Comparison of ENCODE assay signal across 23 mouse cellular contexts in genomic region chrY:1293708-1294107, GRCm38 (mm10). TPM values are rescaled to one million over a fixed set of nuclear protein-coding genes. Genes with fewer than 3 reads are reported as not detected.
"Had no signal": no experiment of that assay in that cellular context is flagged by ENCODE, and none has a peak within 500 bp of the region (broad histone marks: within the 10 kb centered on the region; RNA-seq: fewer than 3 reads in every experiment).

No protein-coding gene starts in this region.

- H3K4me3 ChIP-seq: liver, embryonic 13.5 days; liver, embryonic 15.5 days; lung, embryonic 15.5 days; megakaryocyte, embryonic 14.5 days; midbrain, embryonic 13.5 days; midbrain, embryonic 15.5 days; neural tube, embryonic 12.5 days had no signal

- DNase-seq: liver; liver, embryonic 13.5 days; liver, postnatal 0 days; lung, adult 2 months; lung, postnatal 14 days; lung, postnatal 36 days; right cerebral cortex, postnatal 14 days; thymus, adult 18-20 months; thymus, postnatal 14 days; thymus, postnatal 36 days had no signal

- ATAC-seq: liver, postnatal 0 days; lung, postnatal 0 days; midbrain, embryonic 13.5 days; midbrain, embryonic 15.5 days had no signal

- H3K27me3 ChIP-seq: liver, embryonic 13.5 days; liver, embryonic 15.5 days; lung, embryonic 15.5 days; megakaryocyte, embryonic 14.5 days; midbrain, embryonic 13.5 days; midbrain, embryonic 15.5 days; neural tube, embryonic 12.5 days had no signal

- H3K9me3 ChIP-seq: liver, embryonic 13.5 days; liver, embryonic 15.5 days; lung, embryonic 15.5 days; megakaryocyte, embryonic 14.5 days; midbrain, embryonic 13.5 days; midbrain, embryonic 15.5 days; neural tube, embryonic 12.5 days had no signal

- H3K27ac ChIP-seq: liver, embryonic 13.5 days; liver, embryonic 15.5 days; lung, embryonic 15.5 days; macrophage; midbrain, embryonic 13.5 days; midbrain, embryonic 15.5 days; neural tube, embryonic 12.5 days had no signal

- H3K36me3 ChIP-seq: liver, embryonic 13.5 days; liver, embryonic 15.5 days; lung, embryonic 15.5 days; midbrain, embryonic 13.5 days; midbrain, embryonic 15.5 days; neural tube, embryonic 12.5 days had no signal

- H3K4me2 ChIP-seq: liver, embryonic 11.5 days; liver, embryonic 13.5 days; liver, embryonic 15.5 days; lung, embryonic 15.5 days; midbrain, embryonic 11.5 days; midbrain, embryonic 13.5 days; midbrain, embryonic 15.5 days; neural tube, embryonic 12.5 days had no signal

- H3K4me1 ChIP-seq: liver, embryonic 13.5 days; liver, embryonic 15.5 days; lung, embryonic 15.5 days; megakaryocyte, embryonic 14.5 days; midbrain, embryonic 13.5 days; midbrain, embryonic 15.5 days; neural tube, embryonic 12.5 days had no signal

- H3K9ac ChIP-seq: liver, embryonic 13.5 days; liver, embryonic 15.5 days; liver, postnatal 0 days; lung, embryonic 15.5 days; midbrain, embryonic 13.5 days; midbrain, embryonic 15.5 days; neural tube, embryonic 12.5 days had no signal

RNA-seq across cellular contexts. Expression of gene Ddx3y, which starts 7.3 kb away (rescaled TPM):
- polyA plus RNA-seq: liver, postnatal 0 days; lung, postnatal 0 days; macrophage; neural tube, embryonic 14.5 days; stomach, embryonic 14.5 days; thymus, postnatal 0 days had no signal

RNA-seq across cellular contexts. Expression of gene Uty, which starts 48.1 kb away (rescaled TPM):
- polyA plus RNA-seq: liver, postnatal 0 days; lung, postnatal 0 days; macrophage; neural tube, embryonic 14.5 days; stomach, embryonic 14.5 days; thymus, postnatal 0 days had no signal
